Mouse (Mus musculus) stomach, embryonic 16.5 days (tissue): ENCODE measurements around the gene Snta1. TPM values are rescaled to one million over a fixed set of nuclear protein-coding genes. Genes with fewer than 3 reads are reported as not detected.
"Not testable (repeated sequence)": the region's sequence is repeated elsewhere in the genome, so short reads cannot be mapped to it uniquely, and the experiment has no call there.

Experiments used
- ATAC-seq: fragments of 200-750 bp; cut with Nextera tagmentation; 2 replicates; pipeline ENCODE4 v1.8.0; 2017; ENCODE audit warnings: moderate number of reproducible peaks, moderate TSS enrichment; ENCODE audit not compliant: insufficient read depth, low FRiP score
- H3K27ac ChIP-seq: fragments of 300-500 bp; sonication (generic); 2 replicates; pipeline ENCODE4 v1.5.1; 2014; ENCODE audit warnings: low read length
- H3K27me3 ChIP-seq: fragments of 300-500 bp; sonication (generic); 2 replicates; pipeline ENCODE4 v1.6.1; 2014; ENCODE audit warnings: low read length, control low read depth, mixed read lengths; ENCODE audit not compliant: control insufficient read depth, insufficient read depth
- H3K36me3 ChIP-seq: fragments of 300-500 bp; sonication (generic); 2 replicates; pipeline ENCODE4 v1.6.1; 2014; ENCODE audit warnings: low read length; ENCODE audit not compliant: control insufficient read depth, insufficient read depth
- H3K4me1 ChIP-seq: fragments of 300-500 bp; sonication (generic); 2 replicates; pipeline ENCODE4 v1.6.1; 2014; ENCODE audit warnings: low read length, control low read depth, mixed read lengths; ENCODE audit not compliant: control insufficient read depth, insufficient read depth
- H3K4me2 ChIP-seq: fragments of 300-500 bp; sonication (generic); 2 replicates; pipeline ENCODE4 v1.6.1; 2014; ENCODE audit warnings: low read depth, low read length, mixed read lengths
- H3K4me3 ChIP-seq: fragments of 300-500 bp; sonication (generic); replicated peaks from 2 replicates; pipeline ENCODE4 v1.5.1; 2014; ENCODE audit warnings: mild to moderate bottlenecking, low read length
- H3K9ac ChIP-seq: fragments of 300-500 bp; sonication (generic); 2 replicates; pipeline ENCODE4 v1.6.1; 2014; ENCODE audit warnings: low read length
- H3K9me3 ChIP-seq: fragments of 300-500 bp; sonication (generic); replicated peaks from 2 replicates; pipeline ENCODE4 v1.6.1; 2016; ENCODE audit warnings: low read length, control low read depth; ENCODE audit not compliant: control insufficient read depth
- WGBS: fragments of 180-500 bp; shearing (Covaris S2); extraction: QIAGEN DNeasy Blood & Tissue Kit; methylation state at CpG from one replicate; pipeline ENCODE4 v1.1.7; 2014; 5-methylcytosine and 5-hydroxymethylcytosine counted together
- polyA plus RNA-seq: library from polyadenylated mRNA; unstranded; fragments of >200 nt; fragmentation: Nextera tagmentation; extraction: Ambion mirVana; gene quantifications from 2 replicates; pipeline ENCODE4 v1.2.1, GENCODE M21; 2015

Gene Snta1
- polyA plus RNA-seq, 1 experiment from 2014 or later: 7.9 TPM

DNA sequence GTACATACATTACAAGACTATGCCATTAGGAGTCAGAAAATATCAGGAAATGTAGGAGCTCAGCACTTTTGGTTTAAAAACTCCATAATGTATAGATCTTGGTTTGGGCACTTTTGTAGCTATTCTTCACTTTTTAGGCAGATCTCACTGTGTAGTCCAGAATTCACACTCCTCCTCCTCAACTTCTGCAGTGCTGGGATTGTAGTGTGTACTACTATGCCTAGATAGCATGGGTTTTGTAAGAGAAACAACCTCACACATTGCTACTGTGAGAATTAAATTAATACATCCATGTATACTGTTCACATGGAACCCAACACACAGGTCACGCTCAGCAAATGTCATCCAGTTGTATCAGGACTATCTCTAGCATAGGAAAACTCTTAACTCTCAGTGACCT is 40.4 kb downstream of the Snta1 start:
- Histone ChIP-seq H3K4me1 (peaks cover 4% of the 10 kb centered on the region; the same call in 1 of the 2 replicates), H3K36me3 (peaks cover 4% of the 10 kb centered on the region; the same call in 1 of the 2 replicates), H3K4me2 (no peak overlapping the region), H3K9ac (no peak overlapping the region), H3K27ac (no peak overlapping the region), H3K9me3 (no peaks in the 10 kb centered on the region), H3K4me3 (no peak overlapping the region), H3K27me3 (no peaks in the 10 kb centered on the region)
- 88% methylated on average over 1 of the region's 1 CpGs for WGBS
- ATAC-seq: no peak

DNA sequence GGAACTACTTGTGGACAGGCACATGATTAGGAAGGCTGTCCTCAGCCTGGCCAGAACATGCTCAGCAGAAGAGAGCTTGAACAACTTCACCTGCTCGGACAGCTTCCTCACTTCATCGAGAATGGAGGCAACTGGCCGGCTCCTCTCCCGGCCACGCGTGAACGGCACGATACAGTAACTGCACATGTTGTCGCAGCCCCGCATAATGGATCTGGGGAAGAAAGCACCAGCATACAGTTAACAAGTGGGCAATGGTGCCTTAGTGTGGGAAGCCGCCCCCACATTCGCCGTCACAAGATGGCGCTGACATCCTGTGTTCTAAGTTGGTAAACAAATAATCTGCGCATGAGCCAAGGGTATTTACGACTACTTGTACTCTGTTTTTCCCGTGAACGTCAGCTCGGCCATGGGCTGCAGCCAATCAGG is 53.9 kb downstream of the Snta1 start:
- WGBS: 66% methylated on average over 15 of the region's 19 CpGs

DNA sequence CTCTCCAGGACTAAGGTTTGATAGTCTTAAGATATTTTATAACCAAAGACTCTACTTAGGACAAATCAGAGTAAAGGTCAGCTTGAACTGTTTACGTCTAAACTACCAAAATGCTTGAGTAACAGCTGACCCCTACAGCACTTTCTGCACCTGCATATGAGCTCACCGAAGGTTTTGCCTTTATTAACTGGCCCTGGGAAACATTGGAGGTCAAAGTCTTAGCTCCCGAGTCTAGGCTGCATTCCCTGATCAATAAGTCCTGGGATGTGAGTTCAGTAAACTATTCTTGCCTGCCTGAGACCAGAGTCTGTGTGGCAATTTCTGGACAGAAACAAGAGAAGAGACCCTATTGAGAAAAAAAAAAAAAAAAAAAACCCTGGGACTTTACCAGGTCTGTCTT is 59.7 kb downstream of the Snta1 start:
- Histone ChIP-seq H3K27ac (no peak overlapping the region), H3K4me2 (no peak overlapping the region), H3K36me3 (0 out of 2 replicates have a peak, but pooled peaks cover 7% of the 10 kb centered on the region), H3K27me3 (no peaks in the 10 kb centered on the region), H3K9me3 (no peaks in the 10 kb centered on the region), H3K4me3 (no peak overlapping the region), H3K4me1 (no peaks in the 10 kb centered on the region), H3K9ac (no peak overlapping the region)
- 78% methylated on average over 3 of the region's 3 CpGs for WGBS
- no peak for ATAC-seq

More for the DNA sequence above, 53.9 kb downstream of the Snta1 start:
- H3K27ac ChIP-seq: 0 out of 2 replicates have a peak overlapping the region, but pooled peaks have one; percentile 1
- not testable (repeated sequence) for H3K36me3 ChIP-seq, H3K27me3 ChIP-seq, H3K9me3 ChIP-seq, H3K4me1 ChIP-seq
- ATAC-seq: peak; percentile 13; the same call in 1 of the 2 replicates
- peak overlapping the region; percentile 42 for H3K4me3 ChIP-seq
- H3K4me2 ChIP-seq: peak overlapping the region; percentile 38
- H3K9ac ChIP-seq: peak overlapping the region; percentile 60; the same call in 1 of the 2 replicates

DNA sequence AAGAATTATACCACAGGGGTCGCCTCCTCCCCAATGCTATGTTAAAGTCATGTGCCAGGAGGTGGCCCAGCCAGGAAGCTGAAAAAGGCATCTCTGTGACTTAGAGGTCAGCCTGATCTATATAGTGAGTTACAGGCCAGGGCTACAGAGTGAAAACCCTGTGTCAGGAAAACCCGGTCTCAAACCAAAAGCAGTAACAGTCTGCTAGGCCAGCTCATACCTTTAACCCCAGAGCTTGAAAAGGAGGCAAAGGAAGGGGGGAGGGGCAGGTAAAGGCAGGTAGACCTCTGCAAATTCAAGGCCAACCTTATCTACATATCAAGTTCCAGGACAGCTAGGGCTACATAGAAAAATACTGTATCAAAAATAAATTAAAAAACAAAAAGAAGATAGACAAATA is 68.5 kb downstream of the Snta1 start:
- Histone ChIP-seq H3K36me3 (0 out of 2 replicates have a peak, but pooled peaks cover 2% of the 10 kb centered on the region), H3K9ac (no peak overlapping the region)

DNA sequence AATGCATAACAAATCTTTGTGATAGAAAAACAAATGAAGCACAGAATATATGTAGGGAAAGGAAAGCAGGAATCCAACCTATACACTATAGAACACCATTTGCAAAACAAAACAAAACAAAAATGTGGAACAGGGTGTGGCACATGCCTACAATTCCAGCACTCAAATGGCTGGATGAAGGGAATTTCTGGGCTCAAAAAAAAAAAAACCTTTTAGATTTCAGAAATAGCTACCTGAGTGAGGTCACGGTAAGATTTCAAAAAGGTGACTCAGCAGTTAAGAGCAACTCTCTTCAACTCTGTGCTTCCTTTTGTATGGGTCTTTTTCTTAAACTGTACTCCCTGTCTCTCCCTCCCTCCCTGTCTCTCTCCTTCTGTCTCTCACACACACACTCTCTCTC is 69.7 kb downstream of the Snta1 start:
- H3K27ac ChIP-seq: no peak overlapping the region
- no peaks in the 10 kb centered on the region for H3K4me1 ChIP-seq
- no peaks in the 10 kb centered on the region for H3K27me3 ChIP-seq
- no peak for ATAC-seq
- 0 out of 2 replicates have a peak, but pooled peaks cover 2% of the 10 kb centered on the region for H3K36me3 ChIP-seq
- no peak overlapping the region for H3K9ac ChIP-seq
- no peak overlapping the region for H3K4me2 ChIP-seq
- no peaks in the 10 kb centered on the region for H3K9me3 ChIP-seq
- 63% methylated on average over 1 of the region's 1 CpGs for WGBS
- no peak overlapping the region for H3K4me3 ChIP-seq

More for the DNA sequence above, 68.5 kb downstream of the Snta1 start:
- Histone ChIP-seq H3K27me3 (no peaks in the 10 kb centered on the region), H3K4me3 (no peak overlapping the region), H3K4me1 (no peaks in the 10 kb centered on the region), H3K4me2 (no peak overlapping the region), H3K27ac (no peak overlapping the region), H3K9me3 (no peaks in the 10 kb centered on the region)
- no peak for ATAC-seq
- WGBS: 72% methylated on average over 2 of the region's 2 CpGs

DNA sequence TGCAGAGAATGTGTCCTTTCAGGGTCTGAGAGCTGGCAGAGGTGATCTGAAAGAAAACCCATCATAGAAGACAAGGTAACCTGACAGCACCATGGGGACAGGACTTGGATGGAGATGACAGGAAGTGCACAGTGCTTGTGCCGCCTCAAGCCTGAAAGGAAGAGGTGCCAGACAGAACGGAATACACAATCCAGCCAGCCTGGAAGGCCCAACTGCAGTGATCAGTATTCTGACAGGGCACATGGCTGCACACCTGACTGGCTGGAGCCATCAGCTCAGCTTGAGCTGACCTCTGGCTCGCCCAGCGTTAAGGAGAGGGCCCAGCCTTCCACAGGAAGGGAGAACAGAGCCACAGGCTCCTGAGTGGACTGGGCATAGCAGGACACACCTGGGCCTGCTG is 72.3 kb downstream of the Snta1 start:
- Histone ChIP-seq H3K36me3 (no peaks in the 10 kb centered on the region), H3K4me3 (no peak overlapping the region), H3K4me2 (no peak overlapping the region), H3K9me3 (no peaks in the 10 kb centered on the region), H3K27me3 (no peaks in the 10 kb centered on the region), H3K27ac (no peak overlapping the region), H3K9ac (no peak overlapping the region), H3K4me1 (no peaks in the 10 kb centered on the region)
- ATAC-seq: no peak
- WGBS: 81% methylated on average over 4 of the region's 4 CpGs

DNA sequence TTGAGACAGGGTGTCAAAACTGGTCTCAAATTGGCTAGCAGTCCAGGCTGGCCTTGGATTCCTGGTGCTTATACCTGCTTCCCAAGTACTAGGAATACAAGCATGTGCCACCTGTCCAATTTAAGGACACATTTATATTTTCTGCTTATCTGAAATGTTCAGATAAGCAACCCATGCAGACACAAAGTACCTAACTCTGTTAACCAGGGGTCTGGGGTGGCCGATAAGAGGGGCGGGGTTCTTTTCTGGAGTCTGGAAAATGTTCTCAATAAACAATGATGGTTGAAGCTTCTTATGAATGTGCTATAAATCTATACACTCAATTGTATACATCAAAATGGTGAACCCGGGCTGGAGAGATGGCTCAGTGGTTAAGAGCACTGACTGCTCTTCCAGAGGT is 81.0 kb downstream of the Snta1 start:
- H3K27ac ChIP-seq: no peak overlapping the region
- no peaks in the 10 kb centered on the region for H3K36me3 ChIP-seq
- H3K4me3 ChIP-seq: no peak overlapping the region
- no peaks in the 10 kb centered on the region for H3K9me3 ChIP-seq
- H3K4me1 ChIP-seq: no peaks in the 10 kb centered on the region
- no peaks in the 10 kb centered on the region for H3K27me3 ChIP-seq
- H3K9ac ChIP-seq: no peak overlapping the region
- H3K4me2 ChIP-seq: no peak overlapping the region
- WGBS: 65% methylated on average over 3 of the region's 3 CpGs
- ATAC-seq: no peak

Other genes starting within 250 kb of the Snta1 start
- not detected in 2 replicates for gene Bpifa5, start 245.5 kb downstream of the Snta1 start, polyA plus RNA-seq
- gene Bpifb1, start 217.3 kb downstream of the Snta1 start, polyA plus RNA-seq: 711 and 1,131 TPM in 2 replicates
- gene Bpifb5, start 184.4 kb downstream of the Snta1 start, polyA plus RNA-seq: 1.7 and 3.7 TPM in 2 replicates
- not detected in 2 replicates for gene Bpifb9a, start 150.2 kb downstream of the Snta1 start, polyA plus RNA-seq
- gene Bpifb9b, start 100.9 kb downstream of the Snta1 start, polyA plus RNA-seq: not detected in 2 replicates
- gene Cdk5rap1, start 35.1 kb downstream of the Snta1 start, polyA plus RNA-seq: 14.9 and 18.5 TPM in 2 replicates
- gene Cbfa2t2, start 28.4 kb upstream of the Snta1 start, polyA plus RNA-seq: 31.8 and 32.8 TPM in 2 replicates
- 0.59 and 1.6 TPM in 2 replicates for gene 1700003F12Rik, start 139.0 kb upstream of the Snta1 start, polyA plus RNA-seq
- gene Actl10, start 143.7 kb upstream of the Snta1 start, polyA plus RNA-seq: 0.14 TPM in 1 of 2 replicates, not detected in the other
- 1.4 and 1.7 TPM in 2 replicates for gene Necab3, start 150.8 kb upstream of the Snta1 start, polyA plus RNA-seq
- gene E2f1, start 161.8 kb upstream of the Snta1 start, polyA plus RNA-seq: 8.1 and 9.3 TPM in 2 replicates
- 32.4 and 35.1 TPM in 2 replicates for gene Pxmp4, start 195.6 kb upstream of the Snta1 start, polyA plus RNA-seq
- 0.34 and 0.59 TPM in 2 replicates for gene Zfp341, start 205.2 kb upstream of the Snta1 start, polyA plus RNA-seq
- not detected in 2 replicates for gene 4930519P11Rik, start 205.3 kb upstream of the Snta1 start, polyA plus RNA-seq
- 20.7 and 23.6 TPM in 2 replicates for gene Chmp4b, start 243.6 kb upstream of the Snta1 start, polyA plus RNA-seq